Mouse (Mus musculus) kidney, adult 18-20 months (tissue): ENCODE results near the gene Brwd1.
"Not testable (repeated sequence)": the region's sequence is repeated elsewhere in the genome, so short reads cannot be mapped to it uniquely, and the experiment has no call there.

Source experiments
- DNase-seq: peaks from one replicate; pipeline ENCODE4 v3.0.0; 2021

The Brwd1 gene

GRCm38 (mm10) chr16:95970841-95971240, 111.5 kb downstream of the Brwd1 start:
- no peak for DNase-seq

- no peak for DNase-seq
These were observed 114.9 kb downstream of the Brwd1 start for GRCm38 (mm10) chr16:95967455-95967854.

DNA sequence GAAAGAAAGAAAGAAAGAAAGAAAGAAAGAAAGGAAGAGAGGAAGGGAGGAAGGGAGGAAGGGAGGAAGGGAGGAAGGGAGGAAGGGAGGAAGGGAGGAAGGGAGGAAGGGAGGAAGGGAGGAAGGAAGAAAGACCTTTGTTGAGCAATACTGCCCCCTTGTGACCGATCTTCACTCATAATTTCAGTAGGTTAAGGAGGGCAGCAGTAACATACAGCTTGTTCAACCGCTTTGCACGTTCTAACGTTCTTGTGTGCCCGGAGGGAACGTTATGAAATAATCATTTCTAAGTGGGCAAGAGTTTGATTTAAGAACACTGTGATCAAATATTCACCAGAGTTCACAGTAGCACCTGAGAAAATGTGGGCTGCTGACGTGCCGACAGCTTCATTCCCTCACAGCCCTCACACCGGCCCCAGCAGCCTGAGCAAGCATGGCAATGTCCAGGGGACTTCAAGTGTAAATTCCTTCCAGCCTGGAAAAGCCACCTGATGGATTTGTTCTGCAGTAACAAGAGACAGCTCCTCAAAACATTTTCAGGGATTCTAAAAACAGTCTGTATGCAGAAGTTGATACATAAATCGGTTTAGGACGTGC, 117.8 kb downstream of the Brwd1 start:
- no peak for DNase-seq

DNA sequence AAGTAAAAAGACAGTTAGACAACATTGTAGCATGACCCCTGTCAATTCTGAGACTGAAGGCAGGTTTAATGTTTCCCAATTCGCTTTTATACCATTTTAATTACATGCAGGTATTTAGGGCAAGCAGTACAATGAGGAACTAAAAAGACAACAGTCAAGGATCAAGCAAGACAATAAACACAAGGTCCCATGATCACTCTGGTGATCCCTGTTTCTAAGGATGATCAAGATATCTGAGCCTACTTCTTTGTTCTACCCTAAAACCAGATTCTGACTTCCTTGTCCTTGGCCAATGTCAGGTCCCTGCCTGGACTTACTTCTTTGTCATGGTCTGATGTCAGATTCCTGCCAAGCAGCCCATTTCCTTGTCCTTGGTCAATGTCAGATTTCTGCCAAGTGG, 120.8 kb downstream of the Brwd1 start:
- not testable (repeated sequence) for DNase-seq

DNA sequence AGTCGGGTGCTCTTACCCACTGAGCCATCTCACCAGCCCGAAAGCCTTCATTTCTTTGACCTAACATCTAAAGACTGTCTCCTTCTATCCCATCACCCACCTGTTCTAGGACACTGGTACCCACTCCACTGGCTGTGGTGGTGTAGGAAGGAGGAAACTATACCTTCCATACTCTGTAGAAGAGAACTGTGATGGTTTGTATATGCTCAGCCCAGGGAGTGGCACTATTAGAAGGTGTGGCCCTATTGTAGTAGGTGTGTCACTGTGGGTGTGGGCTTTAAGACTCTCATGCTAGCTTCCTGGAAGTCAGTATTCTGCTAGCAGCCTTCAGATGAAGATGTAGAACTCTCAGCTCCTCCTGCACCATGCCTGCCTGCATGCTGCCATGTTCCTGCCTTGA, 121.6 kb downstream of the Brwd1 start:
- DNase-seq, result not testable (repeated sequence)

GRCm38 (mm10) chr16:95958080-95958479, 124.2 kb downstream of the Brwd1 start:
- DNase-seq, result no peak

- DNase-seq, result no peak
These were observed 125.7 kb downstream of the Brwd1 start for GRCm38 (mm10) chr16:95956618-95957017.

- no peak for DNase-seq
These were observed 126.5 kb downstream of the Brwd1 start for GRCm38 (mm10) chr16:95955716-95956346.

DNA sequence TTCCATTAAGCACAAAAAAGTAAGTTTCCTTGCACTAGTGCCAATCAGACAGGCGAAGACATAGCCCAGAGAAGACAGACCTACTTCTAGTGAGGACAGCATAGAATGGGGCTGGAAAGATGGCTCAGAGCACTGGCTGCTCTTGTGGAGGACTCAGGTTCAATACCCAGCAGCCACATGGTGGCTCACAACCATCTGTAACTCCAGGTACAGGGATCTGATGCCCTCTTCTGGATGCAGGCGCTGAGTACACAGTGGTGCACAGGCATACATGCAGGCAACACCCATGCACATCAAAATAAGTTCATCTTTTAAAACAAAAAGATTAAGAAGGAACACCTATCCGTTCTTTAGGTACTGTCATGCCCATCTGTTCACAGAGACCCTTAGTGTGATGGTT, 128.0 kb downstream of the Brwd1 start:
- DNase-seq, result no peak

GRCm38 (mm10) chr16:95953159-95953650, 129.1 kb downstream of the Brwd1 start:
- DNase-seq, result no peak

GRCm38 (mm10) chr16:95951471-95951870, 130.9 kb downstream of the Brwd1 start:
- DNase-seq, result no peak

GRCm38 (mm10) chr16:95945389-95946311, 136.7 kb downstream of the Brwd1 start:
- peak; percentile 73 for DNase-seq

GRCm38 (mm10) chr16:95943186-95943585, 139.1 kb downstream of the Brwd1 start:
- no peak for DNase-seq
